Mouse (Mus musculus): ENCODE measurements around the gene Ogg1.

Ogg1 gene

DNA sequence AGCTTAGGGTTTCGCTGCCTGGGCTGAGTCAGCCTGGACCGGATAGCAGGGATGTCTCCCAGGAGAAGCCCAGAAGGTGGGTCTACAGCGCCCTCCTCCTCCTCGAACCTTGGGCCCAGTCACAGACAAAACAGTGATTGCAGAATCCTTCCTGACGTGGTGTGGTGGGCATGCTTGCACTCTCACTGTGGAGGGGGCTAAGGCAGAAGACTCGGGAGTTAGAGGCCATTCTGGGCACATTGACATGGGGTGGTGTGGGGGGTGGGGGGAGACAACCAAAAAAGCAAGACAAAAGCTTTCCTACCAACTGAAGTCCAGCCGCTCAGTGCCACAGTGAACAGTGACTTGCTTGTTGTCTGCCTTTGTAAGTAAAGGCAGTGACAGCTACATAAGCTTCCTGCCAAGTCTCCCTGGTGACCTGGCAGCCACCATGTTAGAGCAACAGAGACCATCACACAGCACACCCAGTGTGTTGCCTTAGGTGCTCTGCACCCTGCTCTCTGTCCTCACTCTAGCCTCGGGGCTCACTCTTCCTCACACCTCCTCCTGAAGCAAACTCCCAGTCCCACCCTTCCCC, 57.7 kb downstream of the Ogg1 start:
- Histone ChIP-seq H3K4me3 (replicated peaks; ENCODE audit: low read length) (no peak overlapping the region), H3K4me1 (replicated peaks; ENCODE audit: low read depth, low read length) (peaks cover 75% of the 10 kb centered on the region), H3K27me3 (ENCODE audit: insufficient read depth, low read length) (no peaks in the 10 kb centered on the region), H3K9me3 (ENCODE audit: low read length) (no peaks in the 10 kb centered on the region), H3K36me3 (ENCODE audit: insufficient read depth, low read length) (peaks cover 100% of the 10 kb centered on the region)
- TF ChIP-seq NANOG (IDR thresholded peaks at IDR 0.05; ENCODE audit: borderline replicate concordance, low read length) (no peak), CTCF (conservative IDR thresholded peaks at IDR 0.05; ENCODE audit: low read length) (no peak), POU5F1 (IDR thresholded peaks at IDR 0.05; ENCODE audit: borderline replicate concordance, low read length) (no peak)

Data from E14TG2a.4 (cell line).